Comparison of ENCODE assay signal across 14 mouse cellular contexts in genomic region chr16:18589080-18589621, GRCm38 (mm10). TPM values are rescaled to one million over a fixed set of nuclear protein-coding genes. Genes with fewer than 3 reads are reported as not detected.
A peak's percentile ranks its signal among the peaks of the same experiment; 100 is the strongest.
DNase-seq lines count a peak whose midpoint lies in the region; ATAC-seq lines count a peak whose summit lies in the region.
"Had no signal": no experiment of that assay in that cellular context is flagged by ENCODE, and none has a peak within 500 bp of the region (broad histone marks: within the 10 kb centered on the region; RNA-seq: fewer than 3 reads in every experiment).

No protein-coding gene starts in this region.

- H3K9me3 ChIP-seq in heart, embryonic 10.5 days = no peaks in the 10 kb centered on the region
- no peaks in the 10 kb centered on the region for H3K9me3 ChIP-seq in lung, embryonic 16.5 days (ENCODE audit: control insufficient read depth, low read length)
- H3K9me3 ChIP-seq in embryonic facial prominence, embryonic 10.5 days = no peaks in the 10 kb centered on the region
- no peaks in the 10 kb centered on the region for H3K9me3 ChIP-seq in limb, embryonic 15.5 days

- no peak overlapping the region for H3K9ac ChIP-seq in lung, embryonic 16.5 days (ENCODE audit: low read length)
- no peak overlapping the region for H3K9ac ChIP-seq in limb, embryonic 15.5 days

- no peak for ATAC-seq in lung, embryonic 16.5 days (ENCODE audit: low read depth)
- ATAC-seq in limb, embryonic 15.5 days (ENCODE audit: insufficient number of reproducible peaks, low FRiP score, low TSS enrichment, low read depth) = no peak

- H3K4me2 ChIP-seq in lung, embryonic 16.5 days (ENCODE audit: low read depth, low read length) = no peak overlapping the region
- H3K4me2 ChIP-seq in limb, embryonic 15.5 days = peak overlapping the region; percentile 88; the same call in 1 of the 2 replicates

- peaks cover 53% of the 10 kb centered on the region for H3K4me1 ChIP-seq in heart, embryonic 10.5 days
- peaks cover 27% of the 10 kb centered on the region for H3K4me1 ChIP-seq in lung, embryonic 16.5 days (replicated peaks; ENCODE audit: control insufficient read depth, insufficient read depth, low read length)
- H3K4me1 ChIP-seq in embryonic facial prominence, embryonic 10.5 days = peaks cover 60% of the 10 kb centered on the region
- peaks cover 53% of the 10 kb centered on the region for H3K4me1 ChIP-seq in limb, embryonic 15.5 days

- H3K4me3 ChIP-seq in heart, embryonic 10.5 days = peak overlapping the region; percentile 63
- H3K4me3 ChIP-seq in lung, embryonic 16.5 days (ENCODE audit: low read length) = no peak overlapping the region
- H3K4me3 ChIP-seq in embryonic facial prominence, embryonic 10.5 days = peak overlapping the region; percentile 61
- no peak overlapping the region for H3K4me3 ChIP-seq in limb, embryonic 15.5 days

- WGBS in heart, embryonic 10.5 days = 18% methylated on average over 9 of the region's 9 CpGs
- WGBS in lung, embryonic 16.5 days = 43% methylated on average over 9 of the region's 9 CpGs
- 10% methylated on average over 9 of the region's 9 CpGs for WGBS in embryonic facial prominence, embryonic 10.5 days
- 45% methylated on average over 9 of the region's 9 CpGs for WGBS in limb, embryonic 15.5 days

- H3K27me3 ChIP-seq in heart, embryonic 10.5 days (ENCODE audit: insufficient read depth, poor library complexity, severe bottlenecking) = peaks cover 98% of the 10 kb centered on the region
- H3K27me3 ChIP-seq in lung, embryonic 16.5 days (ENCODE audit: control insufficient read depth, insufficient read depth, low read depth, low read length) = peaks cover 74% of the 10 kb centered on the region
- H3K27me3 ChIP-seq in embryonic facial prominence, embryonic 10.5 days (replicated peaks; ENCODE audit: low read depth, poor library complexity, severe bottlenecking) = peaks cover 99% of the 10 kb centered on the region
- H3K27me3 ChIP-seq in limb, embryonic 15.5 days = peaks cover 96% of the 10 kb centered on the region

- 0 out of 2 replicates have a peak overlapping the region, but pooled peaks have one; percentile 9 for H3K27ac ChIP-seq in heart, embryonic 10.5 days
- peak overlapping the region; percentile 75 for H3K27ac ChIP-seq in lung, embryonic 16.5 days (ENCODE audit: low read length)
- H3K27ac ChIP-seq in embryonic facial prominence, embryonic 10.5 days (replicated peaks) = no peak overlapping the region
- no peak overlapping the region for H3K27ac ChIP-seq in limb, embryonic 15.5 days
- H3K27ac ChIP-seq: stomach, postnatal 0 days had no signal

- DNase-seq in heart, embryonic 10.5 days (ENCODE audit: low spot score) = no peak
- no peak for DNase-seq in heart, adult 9 months (ENCODE audit: low spot score in 2 of 2)
- DNase-seq in lung, postnatal 4 days = no peak
- no peak for DNase-seq in embryonic facial prominence, embryonic 10.5 days (ENCODE audit: low spot score)
- DNase-seq in spleen, postnatal 10 days (ENCODE audit: low spot score in 2 of 2) = no peak
- DNase-seq: adrenal gland, postnatal 25 days; B cell, adult 2 months; cerebellum, postnatal 14 days; gastrocnemius, postnatal 25 days; spleen, adult 18-20 months had no signal

- no peaks in the 10 kb centered on the region for H3K36me3 ChIP-seq in heart, embryonic 10.5 days
- no peaks in the 10 kb centered on the region for H3K36me3 ChIP-seq in lung, embryonic 16.5 days (ENCODE audit: control insufficient read depth, insufficient read depth, low read length)
- H3K36me3 ChIP-seq in embryonic facial prominence, embryonic 10.5 days (replicated peaks) = no peaks in the 10 kb centered on the region
- no peaks in the 10 kb centered on the region for H3K36me3 ChIP-seq in limb, embryonic 15.5 days
- H3K36me3 ChIP-seq: G1E had no signal

RNA-seq across cellular contexts. Expression of gene Tbx1, which starts 1.3 kb away (rescaled TPM):
- polyA plus RNA-seq in heart, embryonic 10.5 days (2016; fragmentation: Nextera tagmentation; extraction: Ambion mirVana) = 1.00 and 6.9 TPM in 2 replicates
- polyA plus RNA-seq in lung, embryonic 16.5 days (2015; fragmentation: Nextera tagmentation; extraction: Ambion mirVana) = 5.5 and 6.2 TPM in 2 replicates
- 8.1 and 9.5 TPM in 2 replicates for polyA plus RNA-seq in embryonic facial prominence, embryonic 10.5 days (2016; fragmentation: Nextera tagmentation; extraction: Ambion mirVana)
- polyA plus RNA-seq in limb, embryonic 15.5 days (2015; fragmentation: Nextera tagmentation; extraction: Ambion mirVana) = 6.0 and 6.4 TPM in 2 replicates
- polyA plus RNA-seq: G1E had no signal

RNA-seq across cellular contexts. Expression of gene Gp1bb, which starts 33.1 kb away (rescaled TPM):
- 6.0 and 7.4 TPM in 2 replicates for polyA plus RNA-seq in heart, embryonic 10.5 days (2016; fragmentation: Nextera tagmentation; extraction: Ambion mirVana)
- polyA plus RNA-seq in lung, embryonic 16.5 days (2015; fragmentation: Nextera tagmentation; extraction: Ambion mirVana) = 2.0 and 2.2 TPM in 2 replicates
- 2.6 and 3.5 TPM in 2 replicates for polyA plus RNA-seq in embryonic facial prominence, embryonic 10.5 days (2016; fragmentation: Nextera tagmentation; extraction: Ambion mirVana)
- polyA plus RNA-seq in limb, embryonic 15.5 days (2015; fragmentation: Nextera tagmentation; extraction: Ambion mirVana) = 3.0 and 3.4 TPM in 2 replicates

RNA-seq across cellular contexts. Expression of gene Gm49601, which starts 37.1 kb away (rescaled TPM):
- polyA plus RNA-seq in heart, embryonic 10.5 days (2016; fragmentation: Nextera tagmentation; extraction: Ambion mirVana) = 0.26 and 1.1 TPM in 2 replicates
- polyA plus RNA-seq in lung, embryonic 16.5 days (2015; fragmentation: Nextera tagmentation; extraction: Ambion mirVana) = 3.6 and 4.2 TPM in 2 replicates
- polyA plus RNA-seq in embryonic facial prominence, embryonic 10.5 days (2016; fragmentation: Nextera tagmentation; extraction: Ambion mirVana) = 3.2 and 3.6 TPM in 2 replicates
- 5.5 and 6.9 TPM in 2 replicates for polyA plus RNA-seq in limb, embryonic 15.5 days (2015; fragmentation: Nextera tagmentation; extraction: Ambion mirVana)
- polyA plus RNA-seq: G1E had no signal

RNA-seq across cellular contexts. Expression of gene Sept5, which starts 40.6 kb away (rescaled TPM):
- 4.3 and 11.7 TPM in 2 replicates for polyA plus RNA-seq in heart, embryonic 10.5 days (2016; fragmentation: Nextera tagmentation; extraction: Ambion mirVana)
- polyA plus RNA-seq in lung, embryonic 16.5 days (2015; fragmentation: Nextera tagmentation; extraction: Ambion mirVana) = 21.1 and 22.2 TPM in 2 replicates
- 30.2 and 32.2 TPM in 2 replicates for polyA plus RNA-seq in embryonic facial prominence, embryonic 10.5 days (2016; fragmentation: Nextera tagmentation; extraction: Ambion mirVana)
- polyA plus RNA-seq in limb, embryonic 15.5 days (2015; fragmentation: Nextera tagmentation; extraction: Ambion mirVana) = 59.4 and 62.8 TPM in 2 replicates
- polyA plus RNA-seq: G1E had no signal

Comparison
In these comparisons a context has a peak if more than half of its experiments do, and no peak if none do; other contexts are left out.
1. H3K27ac ChIP-seq: peak in heart, embryonic 10.5 days (single experiment) and lung, embryonic 16.5 days (single experiment); none in embryonic facial prominence, embryonic 10.5 days (single experiment) and limb, embryonic 15.5 days (single experiment).
2. H3K4me3 ChIP-seq: peak in heart, embryonic 10.5 days (single experiment) and embryonic facial prominence, embryonic 10.5 days (single experiment); none in lung, embryonic 16.5 days (single experiment) and limb, embryonic 15.5 days (single experiment).